Mouse (Mus musculus): ENCODE results near the gene Inpp5e. TPM values are rescaled to one million over a fixed set of nuclear protein-coding genes. Genes with fewer than 3 reads are reported as not detected.

The Inpp5e gene
- total RNA-seq (2014; rRNA removed) (29.0 and 32.2 TPM in 2 replicates), polyA plus RNA-seq (2015; fragmentation: Nextera tagmentation; extraction: Ambion mirVana) (16.5 and 18.2 TPM in 2 replicates)

DNA sequence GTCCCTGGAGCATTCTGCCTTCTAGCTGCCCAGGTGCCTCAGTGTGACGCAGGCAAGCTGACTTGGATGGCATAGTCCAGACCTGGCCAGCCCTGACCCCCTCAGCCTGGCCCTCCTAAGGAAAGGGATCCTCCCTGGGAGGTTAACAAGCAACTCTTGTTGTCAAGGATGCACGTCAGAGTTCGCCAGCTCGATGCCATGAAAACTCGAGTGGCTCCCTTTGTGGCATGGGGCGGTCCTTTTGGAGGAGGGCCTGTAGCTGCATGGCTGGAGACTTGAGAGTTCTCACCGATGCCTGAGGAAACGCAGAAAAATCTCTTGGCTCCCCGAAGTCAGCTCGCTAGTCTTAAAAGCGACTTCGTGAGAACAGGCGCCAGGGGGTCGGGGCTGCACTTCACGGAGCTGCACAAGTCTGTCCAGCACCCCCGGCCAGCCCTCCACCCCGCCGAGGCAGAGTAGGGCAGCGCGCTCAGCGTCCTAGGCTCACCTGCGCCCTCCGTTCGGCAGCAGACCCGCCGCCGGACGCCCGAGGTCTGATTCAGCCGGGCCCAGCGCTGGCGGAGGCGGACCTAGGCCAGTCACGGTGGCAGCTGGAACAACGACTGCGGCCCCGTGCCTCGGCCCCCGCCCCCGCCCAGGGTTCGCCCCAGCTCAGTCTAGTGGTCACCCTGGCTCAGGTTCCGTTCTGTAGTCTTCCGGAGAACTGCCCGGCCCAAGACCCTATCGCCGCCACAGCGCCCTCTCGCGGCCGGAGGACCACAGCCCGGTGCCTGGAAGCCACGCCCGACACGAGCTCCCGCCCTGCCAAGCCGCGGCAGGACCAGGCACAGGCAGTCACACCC is at the start of gene Inpp5e:
Gene Inpp5e (minus strand): TSS at position 689 of the 842 bp plus-strand sequence.
- Histone ChIP-seq H3K36me3 (ENCODE audit: insufficient read depth, low read length) (peaks cover 28% of the 10 kb centered on the region), H3K4me3 (ENCODE audit: low read depth, low read length) (peak within 1 kb of the TSS; percentile 84), H3K9me3 (ENCODE audit: low read length) (no peaks in the 10 kb centered on the region), H3K27ac (ENCODE audit: low read depth, low read length) (peak within 1 kb of the TSS; percentile 74), H3K4me2 (ENCODE audit: low read depth, low read length, poor library complexity, severe bottlenecking) (peak within 1 kb of the TSS; percentile 84), H3K9ac (replicated peaks; ENCODE audit: low read length, poor library complexity, severe bottlenecking) (peak within 1 kb of the TSS; percentile 85), H3K27me3 (ENCODE audit: insufficient read depth, low read length) (no peaks in the 10 kb centered on the region), H3K4me1 (ENCODE audit: insufficient read depth, low read length) (peaks cover 30% of the 10 kb centered on the region)
- peak; percentile 95 for DNase-seq (ENCODE audit: low spot score)
- ATAC-seq (ENCODE audit: low FRiP score), result peak; percentile 94
- TF ChIP-seq CTCF (IDR thresholded peaks at IDR 0.05), result peak; percentile 95
- under 1% methylated on average over 55 of the region's 57 CpGs for WGBS

GRCm38 (mm10) chr2:26458402-26459124 is 49.6 kb upstream of the Inpp5e start:
- ATAC-seq (ENCODE audit: low FRiP score), result no peak
- H3K9ac ChIP-seq (replicated peaks; ENCODE audit: low read length, poor library complexity, severe bottlenecking), result no peak overlapping the region
- no peaks in the 10 kb centered on the region for H3K27me3 ChIP-seq (ENCODE audit: insufficient read depth, low read length)
- no peak for TF ChIP-seq CTCF (IDR thresholded peaks at IDR 0.05)
- DNase-seq (ENCODE audit: low spot score), result no peak
- WGBS, result 44% methylated on average over 7 of the region's 7 CpGs
- H3K27ac ChIP-seq (ENCODE audit: low read depth, low read length), result no peak overlapping the region
- no peaks in the 10 kb centered on the region for H3K4me1 ChIP-seq (ENCODE audit: insufficient read depth, low read length)
- H3K4me3 ChIP-seq (ENCODE audit: low read depth, low read length), result no peak overlapping the region
- no peak overlapping the region for H3K4me2 ChIP-seq (ENCODE audit: low read depth, low read length, poor library complexity, severe bottlenecking)
- no peaks in the 10 kb centered on the region for H3K9me3 ChIP-seq (ENCODE audit: low read length)
- H3K36me3 ChIP-seq (ENCODE audit: insufficient read depth, low read length), result peaks cover 23% of the 10 kb centered on the region

- peaks cover 12% of the 10 kb centered on the region; the same call in 1 of the 2 replicates for H3K4me1 ChIP-seq (ENCODE audit: insufficient read depth, low read length)
- peak overlapping the region; percentile 26; the same call in 1 of the 2 replicates for H3K27ac ChIP-seq (ENCODE audit: low read depth, low read length)
- H3K4me2 ChIP-seq (ENCODE audit: low read depth, low read length, poor library complexity, severe bottlenecking), result 0 out of 2 replicates have a peak overlapping the region, but pooled peaks have one; percentile 9
- peak; percentile 82 for DNase-seq (ENCODE audit: low spot score)
- TF ChIP-seq CTCF (IDR thresholded peaks at IDR 0.05), result peak; percentile 92
- H3K27me3 ChIP-seq (ENCODE audit: insufficient read depth, low read length), result no peaks in the 10 kb centered on the region
- no peak overlapping the region for H3K4me3 ChIP-seq (ENCODE audit: low read depth, low read length)
- no peak for ATAC-seq (ENCODE audit: low FRiP score)
- no peaks in the 10 kb centered on the region for H3K36me3 ChIP-seq (ENCODE audit: insufficient read depth, low read length)
- H3K9me3 ChIP-seq (ENCODE audit: low read length), result no peaks in the 10 kb centered on the region
- WGBS, result 20% methylated on average over 5 of the region's 5 CpGs
- H3K9ac ChIP-seq (replicated peaks; ENCODE audit: low read length, poor library complexity, severe bottlenecking), result no peak overlapping the region
Observed at GRCm38 (mm10) chr2:26449121-26450060, 40.4 kb upstream of the Inpp5e start.

DNA sequence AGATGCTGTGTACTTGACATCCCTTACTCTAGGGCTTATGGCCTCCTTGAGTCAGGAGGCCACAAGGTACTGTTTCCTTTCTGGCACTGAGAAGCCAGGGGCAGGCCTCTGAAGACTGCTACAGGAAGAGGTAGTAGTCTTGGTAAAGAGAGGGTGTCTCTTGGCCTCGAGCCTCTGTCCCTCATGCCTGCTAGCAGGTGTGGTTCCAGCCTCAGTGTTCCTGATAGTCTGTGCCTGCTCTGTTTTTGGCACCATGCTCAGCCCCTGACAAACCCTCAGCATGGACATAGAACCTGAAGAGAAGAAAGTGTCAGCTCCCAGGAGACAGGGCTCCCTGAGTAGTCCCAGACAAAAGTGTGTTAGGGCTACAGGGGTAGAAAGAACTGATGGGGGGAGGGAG is 38.4 kb upstream of the Inpp5e start:
- Histone ChIP-seq H3K4me3 (ENCODE audit: low read depth, low read length) (no peak overlapping the region), H3K9me3 (ENCODE audit: low read length) (no peaks in the 10 kb centered on the region), H3K36me3 (ENCODE audit: insufficient read depth, low read length) (no peaks in the 10 kb centered on the region), H3K4me2 (ENCODE audit: low read depth, low read length, poor library complexity, severe bottlenecking) (no peak overlapping the region), H3K27ac (ENCODE audit: low read depth, low read length) (no peak overlapping the region), H3K4me1 (ENCODE audit: insufficient read depth, low read length) (peaks cover 20% of the 10 kb centered on the region), H3K9ac (replicated peaks; ENCODE audit: low read length, poor library complexity, severe bottlenecking) (no peak overlapping the region), H3K27me3 (ENCODE audit: insufficient read depth, low read length) (no peaks in the 10 kb centered on the region)
- 71% methylated on average over 1 of the region's 1 CpGs for WGBS
- no peak for DNase-seq (ENCODE audit: low spot score)
- TF ChIP-seq CTCF (IDR thresholded peaks at IDR 0.05), result no peak
- no peak for ATAC-seq (ENCODE audit: low FRiP score)

GRCm38 (mm10) chr2:26446671-26447070 is 37.7 kb upstream of the Inpp5e start:
- Histone ChIP-seq H3K9ac (replicated peaks; ENCODE audit: low read length, poor library complexity, severe bottlenecking) (peak overlapping the region; percentile 77), H3K4me1 (ENCODE audit: insufficient read depth, low read length) (peaks cover 20% of the 10 kb centered on the region), H3K4me3 (ENCODE audit: low read depth, low read length) (peak overlapping the region; percentile 86), H3K27me3 (ENCODE audit: insufficient read depth, low read length) (no peaks in the 10 kb centered on the region), H3K27ac (ENCODE audit: low read depth, low read length) (peak overlapping the region; percentile 90; the same call in 1 of the 2 replicates), H3K36me3 (ENCODE audit: insufficient read depth, low read length) (no peaks in the 10 kb centered on the region), H3K4me2 (ENCODE audit: low read depth, low read length, poor library complexity, severe bottlenecking) (peak overlapping the region; percentile 92), H3K9me3 (ENCODE audit: low read length) (no peaks in the 10 kb centered on the region)
- WGBS, result 71% methylated on average over 4 of the region's 4 CpGs
- DNase-seq (ENCODE audit: low spot score) (no peak), ATAC-seq (ENCODE audit: low FRiP score) (no peak)
- TF ChIP-seq CTCF (IDR thresholded peaks at IDR 0.05), result no peak
